ENCODE assay signal across 7 mouse cellular contexts in genomic region chr16:37653731-37654657, GRCm38 (mm10). TPM values are rescaled to one million over a fixed set of nuclear protein-coding genes. Genes with fewer than 3 reads are reported as not detected.
DNase-seq lines count a peak whose midpoint lies in the region; ATAC-seq and TF ChIP-seq lines count a peak whose summit lies in the region.

Gene Ndufb4 (minus strand): TSS chr16:37654453.

- intact Hi-C loops in left cerebral cortex, postnatal 4 days (cut with DNase I) = no loop called here

- H3K4me3 ChIP-seq in embryonic facial prominence, embryonic 10.5 days = peak within 1 kb of the TSS; percentile 86
- H3K4me3 ChIP-seq in intestine, postnatal 0 days (ENCODE audit: low read depth, low read length) = peak within 1 kb of the TSS; percentile 59
- peak within 1 kb of the TSS; percentile 79 for H3K4me3 ChIP-seq in midbrain, embryonic 12.5 days
- peak within 1 kb of the TSS; percentile 97 for H3K4me3 ChIP-seq in small intestine, adult 2 months (ENCODE audit: low read depth, low read length)

- ATAC-seq in intestine, postnatal 0 days = peak; percentile 96
- ATAC-seq in midbrain, embryonic 12.5 days (ENCODE audit: low FRiP score, low read depth) = peak; percentile 93

- peak within 1 kb of the TSS; percentile 91 for H3K27ac ChIP-seq in embryonic facial prominence, embryonic 10.5 days (replicated peaks)
- H3K27ac ChIP-seq in intestine, postnatal 0 days (ENCODE audit: low read depth, low read length) = peak within 1 kb of the TSS; percentile 83
- H3K27ac ChIP-seq in midbrain, embryonic 12.5 days (replicated peaks) = peak within 1 kb of the TSS; percentile 84
- peak within 1 kb of the TSS; percentile 35 for H3K27ac ChIP-seq in small intestine, adult 2 months (ENCODE audit: insufficient read depth, low read depth, low read length)

- peak; percentile 48; the same call in 1 of the 2 replicates for TF ChIP-seq POLR2A in small intestine, adult 2 months (IDR thresholded peaks at IDR 0.05; ENCODE audit: low read depth, low read length)

- peaks cover 27% of the 10 kb centered on the region for H3K4me1 ChIP-seq in embryonic facial prominence, embryonic 10.5 days
- peaks cover 14% of the 10 kb centered on the region; the same call in 1 of the 2 replicates for H3K4me1 ChIP-seq in intestine, postnatal 0 days (replicated peaks; ENCODE audit: control insufficient read depth, insufficient read depth, low read length)
- H3K4me1 ChIP-seq in midbrain, embryonic 12.5 days = peaks cover 33% of the 10 kb centered on the region
- H3K4me1 ChIP-seq in small intestine, adult 2 months (ENCODE audit: control insufficient read depth, insufficient read depth, insufficient read length, low read length) = peaks cover 6% of the 10 kb centered on the region; the same call in 1 of the 2 replicates

- DNase-seq in adrenal gland, postnatal 10 days = peak; percentile 96
- DNase-seq in embryonic facial prominence, embryonic 10.5 days (ENCODE audit: low spot score) = peak; percentile 100
- peak; percentile 70 for DNase-seq in gonadal fat pad, adult 2 months (ENCODE audit: low read depth)
- peak; percentile 99 for DNase-seq in left cerebral cortex, postnatal 4 days

- peak within 1 kb of the TSS; percentile 74 for H3K4me2 ChIP-seq in intestine, postnatal 0 days (replicated peaks; ENCODE audit: low read depth)
- H3K4me2 ChIP-seq in midbrain, embryonic 12.5 days (replicated peaks) = peak within 1 kb of the TSS; percentile 59

- peaks cover 12% of the 10 kb centered on the region; the same call in 1 of the 2 replicates for H3K36me3 ChIP-seq in embryonic facial prominence, embryonic 10.5 days (replicated peaks)
- no peaks in the 10 kb centered on the region for H3K36me3 ChIP-seq in intestine, postnatal 0 days (ENCODE audit: control insufficient read depth, insufficient read depth)
- no peaks in the 10 kb centered on the region for H3K36me3 ChIP-seq in midbrain, embryonic 12.5 days
- peaks cover 2% of the 10 kb centered on the region; the same call in 1 of the 2 replicates for H3K36me3 ChIP-seq in small intestine, adult 2 months (ENCODE audit: control insufficient read depth, insufficient read depth, low read length)

- no peak for TF ChIP-seq CTCF in intestine, postnatal 0 days (IDR thresholded peaks at IDR 0.05; ENCODE audit: low read depth)
- no peak for TF ChIP-seq CTCF in small intestine, adult 2 months (IDR thresholded peaks at IDR 0.05; ENCODE audit: extremely low read depth, insufficient read length, insufficient replicate concordance, low read depth, low read length)

- no peaks in the 10 kb centered on the region for H3K27me3 ChIP-seq in embryonic facial prominence, embryonic 10.5 days (replicated peaks; ENCODE audit: low read depth, poor library complexity, severe bottlenecking)
- no peaks in the 10 kb centered on the region for H3K27me3 ChIP-seq in intestine, postnatal 0 days (replicated peaks; ENCODE audit: control insufficient read depth, insufficient read depth, low read length)
- no peaks in the 10 kb centered on the region for H3K27me3 ChIP-seq in midbrain, embryonic 12.5 days
- H3K27me3 ChIP-seq in small intestine, adult 2 months (ENCODE audit: control insufficient read depth, insufficient read depth, low read length) = no peaks in the 10 kb centered on the region

- H3K9me3 ChIP-seq in embryonic facial prominence, embryonic 10.5 days = no peaks in the 10 kb centered on the region
- H3K9me3 ChIP-seq in intestine, postnatal 0 days (ENCODE audit: control insufficient read depth) = no peaks in the 10 kb centered on the region
- H3K9me3 ChIP-seq in midbrain, embryonic 12.5 days = 0 out of 2 replicates have a peak, but pooled peaks cover 2% of the 10 kb centered on the region

- peak within 1 kb of the TSS; percentile 75 for H3K9ac ChIP-seq in intestine, postnatal 0 days (ENCODE audit: low read depth, low read length)
- H3K9ac ChIP-seq in midbrain, embryonic 12.5 days (replicated peaks) = peak within 1 kb of the TSS; percentile 90

- under 1% methylated on average over 58 of the region's 58 CpGs for WGBS in embryonic facial prominence, embryonic 10.5 days
- under 1% methylated on average over 50 of the region's 58 CpGs for WGBS in intestine, postnatal 0 days
- WGBS in midbrain, embryonic 12.5 days = under 1% methylated on average over 56 of the region's 58 CpGs
- under 1% methylated on average over 55 of the region's 58 CpGs for WGBS in small intestine, adult 2 months

RNA-seq across cellular contexts. Expression of gene Ndufb4, which starts in this region (rescaled TPM):
- 100 to 1,000 TPM; 154 TPM for total RNA-seq in adrenal gland, postnatal 10 days (2021)
- polyA plus RNA-seq in embryonic facial prominence, embryonic 10.5 days (2016; fragmentation: Nextera tagmentation; extraction: Ambion mirVana) = 38.1 and 39.3 TPM in 2 replicates
- 65.0 and 93.1 TPM in 2 replicates for polyA plus RNA-seq in gonadal fat pad, adult 2 months (2012; rRNA removed)
- 117 and 120 TPM in 2 replicates for polyA plus RNA-seq in intestine, postnatal 0 days (2015; fragmentation: Nextera tagmentation; extraction: Ambion mirVana)
- total RNA-seq in left cerebral cortex, postnatal 4 days (2021) = 10 to 100 TPM; 64.8 to 76.0 TPM
- polyA plus RNA-seq in midbrain, embryonic 12.5 days (2016; fragmentation: Nextera tagmentation; extraction: Ambion mirVana) = 64.0 and 65.8 TPM in 2 replicates
- polyA plus RNA-seq in small intestine, adult 2 months (2012; rRNA removed) = 83.2 and 109 TPM in 2 replicates

Comparison
In these comparisons a context has a peak if more than half of its experiments do, and no peak if none do; other contexts are left out.
1. Peak in every context shown above with its lines: DNase-seq, ATAC-seq, H3K4me3 ChIP-seq and H3K27ac ChIP-seq.
2. H3K27ac ChIP-seq: peak in every context shown above with its lines; median percentile 91 in embryonic facial prominence, embryonic 10.5 days; 84 in midbrain, embryonic 12.5 days; 83 in intestine, postnatal 0 days; 35 in small intestine, adult 2 months.